In genomic region chr7:49902003-49902552, GRCm38 (mm10) we compare ENCODE assay signal across 26 mouse cellular contexts. TPM values are rescaled to one million over a fixed set of nuclear protein-coding genes. Genes with fewer than 3 reads are reported as not detected.
DNase-seq lines count a peak whose midpoint lies in the region; ATAC-seq and TF ChIP-seq lines count a peak whose summit lies in the region.
"Had no signal": no experiment of that assay in that cellular context is flagged by ENCODE, and none has a peak within 500 bp of the region (broad histone marks: within the 10 kb centered on the region; RNA-seq: fewer than 3 reads in every experiment).

No protein-coding gene starts in this region.

- DNase-seq in hindbrain, embryonic 10.5 days (ENCODE audit: low spot score): no peak
- no peak for DNase-seq in hindbrain, embryonic 14.5 days (ENCODE audit: low spot score)
- no peak for DNase-seq in left cerebral cortex, adult 11 months (ENCODE audit: low spot score)
- no peak for DNase-seq in layer of hippocampus, adult 2 months (ENCODE audit: low spot score in 2 of 2)
- DNase-seq: adrenal gland, postnatal 14 days; cerebellum, postnatal 10 days; heart, postnatal 4 days; liver, embryonic 13.5 days; lung, embryonic 14.5 days; right cerebral cortex, postnatal 14 days; spleen, adult 18-20 months; thymus, postnatal 25 days had no signal

- no peaks in the 10 kb centered on the region for H3K9me3 ChIP-seq in hindbrain, embryonic 12.5 days (replicated peaks)
- H3K9me3 ChIP-seq in hindbrain, embryonic 10.5 days: no peaks in the 10 kb centered on the region
- H3K9me3 ChIP-seq in hindbrain, embryonic 14.5 days (ENCODE audit: control insufficient read depth, low read length): no peaks in the 10 kb centered on the region
- H3K9me3 ChIP-seq in kidney, embryonic 14.5 days (ENCODE audit: control insufficient read depth, low read length): no peaks in the 10 kb centered on the region
- H3K9me3 ChIP-seq in neural tube, embryonic 12.5 days: no peaks in the 10 kb centered on the region
- H3K9me3 ChIP-seq: forebrain, embryonic 12.5 days; heart, embryonic 15.5 days; intestine, embryonic 15.5 days; liver, embryonic 13.5 days; midbrain, embryonic 10.5 days had no signal

- peaks cover 48% of the 10 kb centered on the region for H3K27me3 ChIP-seq in hindbrain, embryonic 12.5 days
- H3K27me3 ChIP-seq in hindbrain, embryonic 10.5 days (ENCODE audit: insufficient read depth, poor library complexity, severe bottlenecking): peaks cover 67% of the 10 kb centered on the region
- H3K27me3 ChIP-seq in hindbrain, embryonic 14.5 days (ENCODE audit: control insufficient read depth, insufficient read depth, low read length): peaks cover 38% of the 10 kb centered on the region
- peaks cover 32% of the 10 kb centered on the region for H3K27me3 ChIP-seq in kidney, embryonic 14.5 days (ENCODE audit: control insufficient read depth, insufficient read depth, low read length)
- peaks cover 34% of the 10 kb centered on the region for H3K27me3 ChIP-seq in neural tube, embryonic 12.5 days (replicated peaks)
- H3K27me3 ChIP-seq: CH12.LX had no signal

- no peak overlapping the region for H3K4me2 ChIP-seq in hindbrain, embryonic 12.5 days (replicated peaks)
- H3K4me2 ChIP-seq in hindbrain, embryonic 14.5 days (replicated peaks): no peak overlapping the region
- no peak overlapping the region for H3K4me2 ChIP-seq in kidney, embryonic 14.5 days (replicated peaks; ENCODE audit: low read depth, low read length)
- H3K4me2 ChIP-seq in neural tube, embryonic 12.5 days (replicated peaks): 0 out of 2 replicates have a peak overlapping the region, but pooled peaks have one; percentile 5
- H3K4me2 ChIP-seq: forebrain, embryonic 12.5 days; heart, embryonic 15.5 days; intestine, embryonic 15.5 days; liver, embryonic 13.5 days; lung, embryonic 14.5 days had no signal

- ATAC-seq in hindbrain, embryonic 12.5 days (ENCODE audit: low FRiP score): peak; percentile 89
- ATAC-seq in hindbrain, embryonic 14.5 days (ENCODE audit: low FRiP score): 0 out of 2 replicates have a peak, but pooled peaks have one; percentile 66
- ATAC-seq in kidney, embryonic 14.5 days (ENCODE audit: low FRiP score, low TSS enrichment): peak; percentile 81
- peak; percentile 87 for ATAC-seq in neural tube, embryonic 12.5 days (ENCODE audit: low FRiP score, low read depth)
- ATAC-seq in monocyte, adult 5-6 weeks (replicated peaks; ENCODE audit: insufficient number of reproducible peaks, low FRiP score, low TSS enrichment, poor library complexity, severe bottlenecking): no peak
- ATAC-seq: intestine, embryonic 15.5 days had no signal

- H3K27ac ChIP-seq in hindbrain, embryonic 12.5 days: peak overlapping the region; percentile 35; the same call in 1 of the 2 replicates
- no peak overlapping the region for H3K27ac ChIP-seq in hindbrain, embryonic 10.5 days
- H3K27ac ChIP-seq in hindbrain, embryonic 14.5 days: peak overlapping the region; percentile 60; the same call in 1 of the 2 replicates
- H3K27ac ChIP-seq in kidney, embryonic 14.5 days (ENCODE audit: low read depth, low read length): no peak overlapping the region
- no peak overlapping the region for H3K27ac ChIP-seq in neural tube, embryonic 12.5 days
- H3K27ac ChIP-seq in layer of hippocampus, adult 2 months: no peak overlapping the region
- H3K27ac ChIP-seq: forebrain, embryonic 12.5 days; heart, embryonic 15.5 days; intestine, embryonic 15.5 days; liver, embryonic 13.5 days; macrophage; midbrain, embryonic 10.5 days had no signal

- H3K36me3 ChIP-seq in hindbrain, embryonic 12.5 days: no peaks in the 10 kb centered on the region
- no peaks in the 10 kb centered on the region for H3K36me3 ChIP-seq in hindbrain, embryonic 10.5 days
- no peaks in the 10 kb centered on the region for H3K36me3 ChIP-seq in hindbrain, embryonic 14.5 days (replicated peaks; ENCODE audit: control insufficient read depth, insufficient read depth)
- no peaks in the 10 kb centered on the region for H3K36me3 ChIP-seq in kidney, embryonic 14.5 days (ENCODE audit: control insufficient read depth, insufficient read depth, low read length)
- no peaks in the 10 kb centered on the region for H3K36me3 ChIP-seq in neural tube, embryonic 12.5 days
- H3K36me3 ChIP-seq: forebrain, embryonic 12.5 days; heart, embryonic 15.5 days; intestine, embryonic 15.5 days; liver, embryonic 13.5 days; midbrain, embryonic 10.5 days had no signal

- WGBS in hindbrain, embryonic 12.5 days: 28% methylated on average over 9 of the region's 9 CpGs
- 26% methylated on average over 9 of the region's 9 CpGs for WGBS in hindbrain, embryonic 10.5 days
- 21% methylated on average over 9 of the region's 9 CpGs for WGBS in hindbrain, embryonic 14.5 days
- 14% methylated on average over 9 of the region's 9 CpGs for WGBS in kidney, embryonic 14.5 days
- 21% methylated on average over 9 of the region's 9 CpGs for WGBS in neural tube, embryonic 12.5 days

- H3K4me3 ChIP-seq in hindbrain, embryonic 12.5 days: no peak overlapping the region
- no peak overlapping the region for H3K4me3 ChIP-seq in hindbrain, embryonic 10.5 days
- H3K4me3 ChIP-seq in hindbrain, embryonic 14.5 days (replicated peaks; ENCODE audit: low read length): no peak overlapping the region
- H3K4me3 ChIP-seq in kidney, embryonic 14.5 days (ENCODE audit: low read length): no peak overlapping the region
- no peak overlapping the region for H3K4me3 ChIP-seq in neural tube, embryonic 12.5 days
- H3K4me3 ChIP-seq in layer of hippocampus, adult 2 months: no peak overlapping the region
- H3K4me3 ChIP-seq: forebrain, embryonic 12.5 days; heart, embryonic 15.5 days; intestine, embryonic 15.5 days; liver, embryonic 13.5 days; midbrain, embryonic 10.5 days had no signal

- no peak for TF ChIP-seq CTCF in layer of hippocampus, adult 2 months (conservative IDR thresholded peaks at IDR 0.05)

- H3K9ac ChIP-seq in hindbrain, embryonic 12.5 days: no peak overlapping the region
- no peak overlapping the region for H3K9ac ChIP-seq in hindbrain, embryonic 14.5 days
- no peak overlapping the region for H3K9ac ChIP-seq in kidney, embryonic 14.5 days (ENCODE audit: low read depth, low read length)
- no peak overlapping the region for H3K9ac ChIP-seq in neural tube, embryonic 12.5 days
- H3K9ac ChIP-seq: forebrain, embryonic 12.5 days; heart, embryonic 15.5 days; intestine, embryonic 15.5 days; liver, embryonic 13.5 days; lung, embryonic 14.5 days had no signal

- peaks cover 6% of the 10 kb centered on the region; the same call in 1 of the 2 replicates for H3K4me1 ChIP-seq in hindbrain, embryonic 12.5 days
- peaks cover 9% of the 10 kb centered on the region for H3K4me1 ChIP-seq in hindbrain, embryonic 10.5 days (replicated peaks)
- H3K4me1 ChIP-seq in hindbrain, embryonic 14.5 days (replicated peaks; ENCODE audit: control insufficient read depth, insufficient read depth, low read length): no peaks in the 10 kb centered on the region
- no peaks in the 10 kb centered on the region for H3K4me1 ChIP-seq in kidney, embryonic 14.5 days (ENCODE audit: control insufficient read depth, insufficient read depth, low read length)
- no peaks in the 10 kb centered on the region for H3K4me1 ChIP-seq in neural tube, embryonic 12.5 days
- H3K4me1 ChIP-seq: forebrain, embryonic 12.5 days; heart, embryonic 15.5 days; liver, embryonic 13.5 days had no signal

RNA-seq across cellular contexts. Expression of gene Slc6a5, which starts 7.9 kb away (rescaled TPM):
- polyA plus RNA-seq in hindbrain, embryonic 12.5 days (2016; fragmentation: Nextera tagmentation; extraction: Ambion mirVana): 8.2 and 10.0 TPM in 2 replicates
- polyA plus RNA-seq in hindbrain, embryonic 10.5 days (2016; fragmentation: Nextera tagmentation; extraction: Ambion mirVana): 0.60 and 4.1 TPM in 2 replicates
- 11.8 and 14.2 TPM in 2 replicates for polyA plus RNA-seq in hindbrain, embryonic 14.5 days (2014; fragmentation: Nextera tagmentation; extraction: Ambion mirVana)
- polyA plus RNA-seq in kidney, embryonic 14.5 days (2014; fragmentation: Nextera tagmentation; extraction: Ambion mirVana): not detected in 2 replicates
- polyA plus RNA-seq in neural tube, embryonic 12.5 days (2016; fragmentation: Nextera tagmentation; extraction: Ambion mirVana): 13.5 and 14.5 TPM in 2 replicates
- not detected for total RNA-seq in layer of hippocampus, adult 2 months (2021)
- not detected in 3 replicates for total RNA-seq in monocyte, adult 5-6 weeks (2017)
- total RNA-seq: CH12.LX; gastrocnemius, adult 8-10 months; heart, adult 8-10 months; heart, postnatal 4 days; MEL had no signal
- polyA plus RNA-seq: forebrain, embryonic 12.5 days; heart, embryonic 15.5 days; intestine, embryonic 15.5 days; limb, embryonic 11.5 days; liver, embryonic 13.5 days; lung, embryonic 14.5 days; macrophage; midbrain, embryonic 10.5 days had no signal

Comparison
In these comparisons a context has a peak if more than half of its experiments do, and no peak if none do; other contexts are left out.
1. H3K27ac ChIP-seq: peak in hindbrain, embryonic 12.5 days (single experiment) and hindbrain, embryonic 14.5 days (single experiment); none in hindbrain, embryonic 10.5 days (single experiment), kidney, embryonic 14.5 days (single experiment), neural tube, embryonic 12.5 days (single experiment) and layer of hippocampus, adult 2 months (single experiment).